Mouse (Mus musculus) lung, adult 10 weeks (tissue): ENCODE measurements around the gene Ptprj. TPM values are rescaled to one million over a fixed set of nuclear protein-coding genes. Genes with fewer than 3 reads are reported as not detected.

Source experiments
- polyA plus RNA-seq: library from polyadenylated mRNA; stranded (reverse); fragments of 350-450 nt; fragmentation: Illumina TruSeq; extraction: RNeasy Lipid Tissue Mini Kit (QIAGEN cat#74804); gene quantifications from one replicate; pipeline ENCODE4 v1.2.3, GENCODE M21; 2014; ENCODE audit warnings: low read depth, low replicate concordance; ENCODE audit not compliant: insufficient read depth

Ptprj gene
- polyA plus RNA-seq, result 10.4 TPM

GRCm38 (mm10) chr2:90580236-90581005 is at the start of gene Ptprj:
Gene Ptprj (minus strand): TSS chr2:90580647.

GRCm38 (mm10) chr2:90398633-90399107 is 181.8 kb downstream of the Ptprj start, which contains the start of gene Olfr1274-ps:
Gene Olfr1274-ps (plus strand): TSS chr2:90398683.

Other genes starting within 250 kb of the Ptprj start
- gene Olfr1274-ps, start 182.0 kb downstream of the Ptprj start, polyA plus RNA-seq, result not detected
- 8.8 TPM for gene Nup160, start 96.6 kb upstream of the Ptprj start, polyA plus RNA-seq
- 14.6 TPM for gene Fnbp4, start 164.7 kb upstream of the Ptprj start, polyA plus RNA-seq
- 2.5 TPM for gene Agbl2, start 202.1 kb upstream of the Ptprj start, polyA plus RNA-seq